ENCODE assay signal across 8 mouse cellular contexts in genomic region chr4:129105356-129105755, GRCm38 (mm10). TPM values are rescaled to one million over a fixed set of nuclear protein-coding genes. Genes with fewer than 3 reads are reported as not detected.
A peak's percentile ranks its signal among the peaks of the same experiment; 100 is the strongest.
DNase-seq lines count a peak whose midpoint lies in the region; ATAC-seq and TF ChIP-seq lines count a peak whose summit lies in the region.

Gene Tmem54 (plus strand): TSS chr4:129105548.

- H3K9ac ChIP-seq in heart, embryonic 14.5 days (ENCODE audit: low read length), result no peak within 1 kb of the TSS
- H3K9ac ChIP-seq in forebrain, postnatal 0 days, result no peak within 1 kb of the TSS
- 0 out of 2 replicates have a peak within 1 kb of the TSS, but pooled peaks have one; percentile 2 for H3K9ac ChIP-seq in liver, embryonic 13.5 days
- H3K9ac ChIP-seq in neural tube, embryonic 13.5 days, result peak within 1 kb of the TSS; percentile 35; the same call in 1 of the 2 replicates

- no peak for DNase-seq in heart, adult 8-10 months (ENCODE audit: low spot score)
- no peak for DNase-seq in forebrain, postnatal 0 days
- DNase-seq in liver, embryonic 13.5 days, result no peak
- no peak for DNase-seq in right cerebral cortex, postnatal 4 days
- DNase-seq in left cerebral cortex, adult 11 months (ENCODE audit: low spot score), result no peak
- DNase-seq in T-cell, adult 2 months (ENCODE audit: low spot score), result no peak

- H3K27ac ChIP-seq in heart, embryonic 14.5 days (replicated peaks in 1 of 2; ENCODE audit: control insufficient read depth in 1 of 2, insufficient read depth in 1 of 2, low read depth in 2 of 2, low read length in 2 of 2), result no peak within 1 kb of the TSS
- H3K27ac ChIP-seq in forebrain, postnatal 0 days (ENCODE audit: low read depth, low read length), result no peak within 1 kb of the TSS
- no peak within 1 kb of the TSS for H3K27ac ChIP-seq in liver, embryonic 13.5 days
- no peak within 1 kb of the TSS for H3K27ac ChIP-seq in neural tube, embryonic 13.5 days (replicated peaks)

- H3K9me3 ChIP-seq in heart, embryonic 14.5 days (ENCODE audit: control insufficient read depth, low read length), result no peaks in the 10 kb centered on the region
- H3K9me3 ChIP-seq in forebrain, postnatal 0 days (ENCODE audit: low read length), result no peaks in the 10 kb centered on the region
- H3K9me3 ChIP-seq in liver, embryonic 13.5 days (replicated peaks), result no peaks in the 10 kb centered on the region
- H3K9me3 ChIP-seq in neural tube, embryonic 13.5 days, result no peaks in the 10 kb centered on the region

- H3K27me3 ChIP-seq in heart, embryonic 14.5 days (ENCODE audit: control insufficient read depth, insufficient read depth, low read length), result peaks cover 51% of the 10 kb centered on the region
- peaks cover 13% of the 10 kb centered on the region; the same call in 1 of the 2 replicates for H3K27me3 ChIP-seq in forebrain, postnatal 0 days (ENCODE audit: insufficient read depth, low read length)
- H3K27me3 ChIP-seq in liver, embryonic 13.5 days, result peaks cover 55% of the 10 kb centered on the region
- H3K27me3 ChIP-seq in neural tube, embryonic 13.5 days, result peaks cover 57% of the 10 kb centered on the region

- peak within 1 kb of the TSS; percentile 53 for H3K4me2 ChIP-seq in heart, embryonic 14.5 days (ENCODE audit: low read length)
- H3K4me2 ChIP-seq in forebrain, postnatal 0 days (ENCODE audit: low read depth), result peak within 1 kb of the TSS; percentile 38
- H3K4me2 ChIP-seq in liver, embryonic 13.5 days, result peak within 1 kb of the TSS; percentile 48
- peak within 1 kb of the TSS; percentile 46 for H3K4me2 ChIP-seq in neural tube, embryonic 13.5 days

- H3K4me3 ChIP-seq in heart, embryonic 14.5 days (ENCODE audit: control insufficient read depth in 1 of 2, insufficient read depth in 1 of 2, low read depth in 1 of 2, low read length in 2 of 2), result peak within 1 kb of the TSS in 1 of 2 experiments; percentile 24; a peak in 1 of 4 replicates
- 0 out of 2 replicates have a peak within 1 kb of the TSS, but pooled peaks have one; percentile 16 for H3K4me3 ChIP-seq in forebrain, postnatal 0 days (ENCODE audit: low read depth, low read length)
- H3K4me3 ChIP-seq in liver, embryonic 13.5 days (replicated peaks), result peak within 1 kb of the TSS; percentile 30
- H3K4me3 ChIP-seq in neural tube, embryonic 13.5 days, result peak within 1 kb of the TSS; percentile 14; the same call in 1 of the 2 replicates

- no peak for TF ChIP-seq CTCF in forebrain, postnatal 0 days (IDR thresholded peaks at IDR 0.05; ENCODE audit: low read depth)

- 1% methylated on average over 40 of the region's 40 CpGs for WGBS in heart, embryonic 14.5 days
- WGBS in forebrain, postnatal 0 days, result 2% methylated on average over 40 of the region's 40 CpGs
- WGBS in liver, embryonic 13.5 days (ENCODE audit: insufficient replicate concordance), result 2% methylated on average over 40 of the region's 40 CpGs
- WGBS in neural tube, embryonic 13.5 days, result 2% methylated on average over 40 of the region's 40 CpGs

- ATAC-seq in heart, embryonic 14.5 days (ENCODE audit: insufficient number of reproducible peaks, insufficient read depth, low FRiP score, low read depth), result no peak
- no peak for ATAC-seq in forebrain, postnatal 0 days
- ATAC-seq in liver, embryonic 13.5 days (ENCODE audit: low read depth), result no peak
- ATAC-seq in neural tube, embryonic 13.5 days (ENCODE audit: low read depth), result no peak

- peaks cover 0 to 4% of the 10 kb centered on the region in 2 experiments; a peak in 1 of 4 replicates for H3K4me1 ChIP-seq in heart, embryonic 14.5 days (ENCODE audit: control insufficient read depth in 2 of 2, insufficient read depth in 2 of 2, low read length in 2 of 2)
- H3K4me1 ChIP-seq in forebrain, postnatal 0 days (ENCODE audit: insufficient read depth), result no peaks in the 10 kb centered on the region
- H3K4me1 ChIP-seq in liver, embryonic 13.5 days (replicated peaks), result peaks cover 25% of the 10 kb centered on the region
- peaks cover 7% of the 10 kb centered on the region; the same call in 1 of the 2 replicates for H3K4me1 ChIP-seq in neural tube, embryonic 13.5 days (replicated peaks)

- H3K36me3 ChIP-seq in heart, embryonic 14.5 days (ENCODE audit: control insufficient read depth, insufficient read depth, low read length), result no peaks in the 10 kb centered on the region
- no peaks in the 10 kb centered on the region for H3K36me3 ChIP-seq in forebrain, postnatal 0 days (ENCODE audit: insufficient read depth)
- H3K36me3 ChIP-seq in liver, embryonic 13.5 days, result no peaks in the 10 kb centered on the region
- no peaks in the 10 kb centered on the region for H3K36me3 ChIP-seq in neural tube, embryonic 13.5 days

RNA-seq across cellular contexts. Expression of gene Tmem54, which starts in this region (rescaled TPM):
- polyA plus RNA-seq in heart, embryonic 14.5 days (2014; fragmentation: Nextera tagmentation; extraction: Ambion mirVana), result not detected in 2 replicates
- total RNA-seq in heart, adult 8-10 months (2022), result not detected
- total RNA-seq in forebrain, postnatal 0 days (2014; rRNA removed), result not detected in 2 replicates
- polyA plus RNA-seq in forebrain, postnatal 0 days (2015; fragmentation: Nextera tagmentation; extraction: Ambion mirVana), result not detected in 2 replicates
- polyA plus RNA-seq in liver, embryonic 13.5 days (2015; fragmentation: Nextera tagmentation; extraction: Ambion mirVana), result 1.9 and 2.1 TPM in 2 replicates
- 0.39 TPM in 1 of 2 replicates, not detected in the other for polyA plus RNA-seq in neural tube, embryonic 13.5 days (2015; fragmentation: Nextera tagmentation; extraction: Ambion mirVana)

Comparison
In these comparisons a context has a peak if more than half of its experiments do, and no peak if none do; other contexts are left out.
1. H3K9ac ChIP-seq: peak in liver, embryonic 13.5 days (single experiment) and neural tube, embryonic 13.5 days (single experiment); none in heart, embryonic 14.5 days (single experiment) and forebrain, postnatal 0 days (single experiment).
2. Peak in every context shown above with its lines, with median percentiles within 50 percentile points of each other: H3K4me2 ChIP-seq.